Mouse (Mus musculus) kidney, adult 9 months (tissue): ENCODE results near the gene Ociad2.

Experiments used
- DNase-seq: peaks from one replicate; pipeline ENCODE4 v3.0.0; 2022

Gene Ociad2

DNA sequence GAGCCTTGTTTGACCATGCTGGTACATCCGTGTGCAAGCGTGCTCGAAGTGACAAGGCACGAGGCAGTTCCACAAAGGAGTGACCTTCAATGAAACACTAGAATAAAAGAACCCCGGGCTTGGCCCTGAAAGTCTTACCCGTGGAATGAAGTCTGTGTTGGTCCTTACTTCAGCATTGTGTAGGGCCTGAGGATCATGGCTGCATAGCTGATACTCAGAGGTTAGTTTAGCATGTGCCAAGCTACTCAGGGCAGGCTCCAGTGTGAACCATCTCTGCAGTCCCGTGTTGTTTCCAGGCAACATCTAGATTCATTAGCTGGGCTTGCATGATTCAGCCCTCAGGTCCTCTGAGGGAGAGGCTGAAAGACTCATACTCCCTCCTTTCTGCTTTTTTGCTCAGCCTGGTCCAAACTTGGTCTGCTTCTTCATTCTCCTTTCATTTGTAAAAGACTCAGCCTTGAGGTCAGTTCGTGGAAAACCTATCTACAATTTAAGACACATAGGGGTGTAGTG lies at the start of gene Ociad2:
Gene Ociad2, minus strand, starts transcription at position 306 of the 513 bp plus-strand sequence.
- no peak for DNase-seq

DNA sequence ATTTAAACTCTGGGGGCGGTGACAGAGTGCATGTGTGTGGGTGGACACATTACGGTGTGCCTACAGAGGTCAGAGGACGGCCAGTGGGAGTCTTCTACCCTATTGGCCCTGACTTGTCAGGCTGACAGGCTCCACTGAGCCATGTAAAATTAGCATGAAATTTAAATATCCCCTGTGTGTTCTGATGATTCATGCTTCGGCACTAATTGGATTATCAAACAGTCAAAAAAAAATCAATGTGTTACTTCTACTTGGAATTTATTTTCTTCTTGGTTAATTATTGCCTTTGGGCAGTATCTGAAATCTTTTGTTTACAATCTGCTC lies 42.8 kb upstream of the Ociad2 start:
- DNase-seq: peak; percentile 64

DNA sequence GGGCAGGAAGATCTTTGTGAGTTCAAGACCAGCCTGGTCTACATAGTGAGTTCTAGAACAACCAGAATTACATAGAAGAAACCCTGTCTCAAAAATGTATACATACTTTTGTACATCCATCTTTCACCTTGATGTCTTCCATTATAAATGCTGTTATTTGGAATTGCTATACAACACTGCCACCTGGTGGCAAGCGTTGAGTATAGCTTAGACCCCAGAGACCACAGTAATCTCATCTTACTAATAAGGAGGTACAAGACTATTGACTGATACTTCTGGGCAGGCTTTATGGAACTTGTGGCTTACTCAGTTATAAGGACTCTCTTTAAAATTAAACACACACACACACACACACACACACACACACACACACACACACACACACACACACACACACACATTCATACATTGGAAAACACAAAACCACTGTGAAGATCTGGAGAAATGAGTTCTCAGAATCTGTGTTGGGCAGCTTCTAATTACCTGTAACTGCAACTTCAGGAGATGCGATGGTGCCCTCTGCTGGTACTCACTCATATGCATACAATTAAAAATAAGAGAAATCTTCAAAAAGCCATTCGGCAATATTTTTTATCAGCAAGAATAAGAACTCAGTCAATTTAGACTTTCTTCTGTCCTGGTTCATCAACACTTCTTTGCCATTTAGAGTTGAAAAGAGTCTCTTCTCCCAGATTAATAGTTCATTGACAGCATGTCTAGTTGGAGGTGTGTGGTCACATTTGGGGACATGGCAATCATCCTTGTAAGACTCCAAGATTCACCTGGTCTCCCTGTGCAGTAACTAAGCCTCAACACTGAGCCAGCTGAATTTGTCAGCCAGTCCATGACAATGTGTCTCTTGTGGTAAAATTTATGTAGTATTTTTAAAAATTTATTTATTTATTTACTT lies 42.2 kb upstream of the Ociad2 start:
- peak; percentile 70 for DNase-seq

DNA sequence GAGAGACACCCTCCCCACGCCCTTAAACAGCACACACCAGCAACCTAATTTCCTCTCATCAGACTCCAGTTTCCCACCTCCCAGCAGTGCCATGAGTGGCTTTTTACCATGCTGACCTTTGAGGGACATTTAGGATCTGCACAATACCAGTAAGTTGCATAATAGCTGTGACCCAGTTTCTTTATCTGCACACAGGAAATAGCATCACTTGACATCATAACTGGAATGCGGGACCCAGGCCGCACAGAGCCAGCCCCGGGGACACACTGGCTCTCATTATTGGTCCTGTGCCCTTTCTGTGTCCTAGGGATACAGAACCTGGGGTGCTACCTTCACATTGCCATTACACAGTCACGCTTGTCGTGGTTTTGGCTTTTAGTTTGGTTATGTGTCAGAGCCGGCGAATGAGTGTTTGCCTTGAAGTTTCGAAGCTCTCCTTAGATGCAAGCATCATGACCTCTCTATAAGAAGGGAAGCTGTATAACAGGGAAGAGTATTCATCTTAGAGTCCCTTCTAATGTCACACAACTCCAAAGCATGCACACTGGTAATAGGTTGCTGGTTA lies 41.2 kb upstream of the Ociad2 start:
- DNase-seq: no peak

DNA sequence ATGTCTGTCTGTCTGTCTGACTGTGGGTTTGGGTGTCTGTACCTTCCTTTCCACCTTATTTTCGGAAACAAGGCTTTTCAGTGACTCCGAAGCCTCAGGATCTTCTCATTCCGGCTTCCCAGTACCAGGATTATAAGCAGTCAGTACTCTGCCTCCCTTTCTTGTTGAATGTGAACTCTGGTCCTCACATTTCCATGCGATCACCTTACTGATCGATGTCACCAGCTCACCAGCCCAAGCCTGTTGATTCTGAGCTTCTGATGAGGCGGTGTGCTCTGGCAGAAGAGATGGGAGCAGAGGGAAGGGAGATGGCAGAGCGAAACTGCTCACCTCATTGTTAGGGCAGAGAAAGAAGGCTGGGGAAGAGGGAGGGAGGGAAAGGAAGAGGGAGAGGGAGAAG lies 40.7 kb upstream of the Ociad2 start:
- no peak for DNase-seq

DNA sequence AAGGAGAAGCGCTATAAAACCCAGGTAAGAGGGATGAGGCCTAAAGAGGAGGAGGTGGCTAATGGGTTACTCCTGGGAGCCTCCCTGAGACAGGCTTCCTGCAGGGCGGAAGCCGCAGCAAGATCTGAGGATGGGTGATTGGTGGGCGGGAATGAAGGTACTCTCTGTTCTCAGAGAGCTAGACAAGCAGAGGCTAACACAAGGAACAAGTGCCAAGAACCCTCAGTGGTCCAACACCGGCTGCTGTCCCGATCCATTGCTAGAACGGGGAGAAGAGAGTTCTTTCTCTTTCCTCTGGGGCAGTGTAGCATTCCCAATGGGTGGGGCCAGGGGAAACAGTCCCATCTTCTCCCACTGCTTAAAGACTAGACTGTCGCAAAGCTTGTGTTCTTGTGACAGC lies 40.0 kb upstream of the Ociad2 start:
- no peak for DNase-seq

DNA sequence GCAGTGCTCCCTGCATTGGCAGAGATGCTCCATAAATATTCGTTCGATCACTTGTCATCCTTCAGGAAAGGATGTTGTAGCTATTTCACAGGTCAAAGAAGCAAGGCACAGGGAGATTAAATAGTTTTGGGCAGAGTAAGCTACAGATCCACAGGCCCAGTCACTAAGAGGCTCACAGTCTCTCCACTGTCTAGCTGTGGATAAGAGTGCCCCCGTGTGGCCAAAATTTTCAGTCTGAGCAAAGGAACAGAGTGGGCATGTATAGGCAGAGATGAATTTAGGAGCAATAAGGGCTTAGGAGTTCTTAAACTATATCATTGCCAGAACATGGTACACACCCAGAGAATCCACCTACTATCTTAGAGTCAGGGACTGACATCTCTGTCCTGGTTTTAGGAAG lies 39.1 kb upstream of the Ociad2 start:
- peak; percentile 79 for DNase-seq

DNA sequence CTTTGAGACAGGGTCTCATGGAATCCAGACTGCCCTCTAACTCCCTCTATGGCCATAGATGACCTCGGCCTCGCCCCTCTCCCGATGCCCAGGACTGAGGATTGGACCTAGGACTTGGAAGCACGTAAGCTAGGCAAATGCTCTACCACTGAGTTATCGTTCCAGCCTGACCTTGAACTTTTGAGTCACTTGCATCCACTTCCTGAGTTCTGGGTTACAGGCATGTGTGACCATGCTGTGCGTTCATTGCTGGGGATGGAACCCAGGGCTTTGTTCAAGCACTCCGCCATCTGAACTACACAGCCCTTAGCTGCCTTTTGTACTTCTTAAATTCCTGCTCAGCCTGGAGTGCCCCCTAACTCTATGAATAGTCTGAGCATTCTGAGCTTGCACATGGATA lies 35.7 kb upstream of the Ociad2 start:
- no peak for DNase-seq

DNA sequence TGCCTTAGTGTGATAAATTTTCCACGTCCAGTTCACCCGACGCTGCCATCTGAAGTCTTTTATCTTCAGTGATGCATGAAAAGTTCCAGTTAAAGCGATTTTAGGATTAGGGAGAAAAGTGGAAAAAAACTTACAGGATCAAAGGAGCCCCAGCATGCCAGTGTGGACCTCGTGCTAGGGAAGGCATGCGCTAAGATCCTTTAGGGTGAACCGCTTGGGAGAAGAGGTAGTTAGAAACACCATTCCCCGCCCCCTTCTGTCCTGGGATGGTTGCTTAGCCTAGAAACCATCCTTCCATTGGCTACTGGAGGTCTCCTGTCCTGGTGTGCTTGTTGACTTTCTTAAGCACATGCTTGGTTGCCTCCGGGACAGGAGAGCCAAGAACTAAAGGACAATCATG lies 35.2 kb upstream of the Ociad2 start:
- no peak for DNase-seq

DNA sequence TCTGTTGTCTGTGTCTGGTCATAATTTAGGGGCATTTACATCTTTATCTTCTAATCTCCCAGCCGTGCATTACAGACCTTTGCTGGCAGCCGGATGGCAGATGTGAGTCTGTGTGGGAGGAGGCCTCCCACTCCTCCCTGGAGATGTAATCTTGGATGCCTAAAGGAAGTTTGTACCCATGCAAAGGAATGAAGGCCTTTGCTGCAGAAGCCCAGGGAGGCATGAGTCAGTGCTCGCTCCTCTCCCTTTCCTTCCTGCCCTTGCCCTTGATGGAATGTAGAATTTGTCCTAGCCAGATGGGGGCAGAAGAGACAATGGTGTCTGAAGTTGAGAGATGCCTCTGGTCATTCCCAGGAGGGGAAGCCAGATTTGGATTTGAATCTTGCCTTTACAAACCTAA lies 32.4 kb upstream of the Ociad2 start:
- DNase-seq: no peak

DNA sequence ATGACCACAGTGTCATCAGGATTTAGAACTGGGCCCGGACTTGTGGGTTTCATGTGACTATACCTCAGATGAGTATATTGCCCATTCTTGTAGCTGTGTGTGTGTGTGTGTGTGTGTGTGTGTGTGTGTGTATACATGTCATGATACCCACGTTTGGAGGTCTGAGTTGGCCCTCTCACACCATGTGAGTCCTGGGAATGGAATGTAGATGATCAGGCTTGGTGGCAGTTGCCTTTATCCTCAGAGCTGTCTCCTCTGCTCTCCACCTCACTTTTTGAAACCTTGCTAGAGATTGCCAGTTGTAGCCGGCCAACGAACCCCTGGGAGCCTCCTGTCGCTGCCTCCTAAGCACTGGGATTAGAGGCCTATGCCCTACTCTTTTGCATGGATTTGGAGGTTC lies 31.8 kb upstream of the Ociad2 start:
- no peak for DNase-seq

DNA sequence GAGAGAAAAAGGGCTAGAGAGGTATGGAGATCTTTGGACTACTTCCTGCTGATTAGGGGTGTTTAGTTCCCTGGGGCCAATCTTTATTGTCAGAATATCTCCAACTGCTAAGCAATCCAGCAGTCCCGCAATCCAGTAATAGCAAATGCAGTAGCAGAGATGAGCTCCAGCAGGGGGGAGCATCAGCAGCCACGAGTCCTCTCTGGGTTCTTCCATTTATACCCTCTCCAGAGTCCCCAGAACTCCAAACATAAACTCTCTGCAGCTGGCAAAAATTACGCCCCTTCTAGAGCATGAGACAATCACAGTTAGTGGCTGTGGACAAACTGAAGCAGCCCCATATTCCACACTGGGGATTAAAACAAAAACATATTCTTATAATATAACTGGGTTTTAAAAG lies 28.9 kb upstream of the Ociad2 start:
- DNase-seq: no peak

DNA sequence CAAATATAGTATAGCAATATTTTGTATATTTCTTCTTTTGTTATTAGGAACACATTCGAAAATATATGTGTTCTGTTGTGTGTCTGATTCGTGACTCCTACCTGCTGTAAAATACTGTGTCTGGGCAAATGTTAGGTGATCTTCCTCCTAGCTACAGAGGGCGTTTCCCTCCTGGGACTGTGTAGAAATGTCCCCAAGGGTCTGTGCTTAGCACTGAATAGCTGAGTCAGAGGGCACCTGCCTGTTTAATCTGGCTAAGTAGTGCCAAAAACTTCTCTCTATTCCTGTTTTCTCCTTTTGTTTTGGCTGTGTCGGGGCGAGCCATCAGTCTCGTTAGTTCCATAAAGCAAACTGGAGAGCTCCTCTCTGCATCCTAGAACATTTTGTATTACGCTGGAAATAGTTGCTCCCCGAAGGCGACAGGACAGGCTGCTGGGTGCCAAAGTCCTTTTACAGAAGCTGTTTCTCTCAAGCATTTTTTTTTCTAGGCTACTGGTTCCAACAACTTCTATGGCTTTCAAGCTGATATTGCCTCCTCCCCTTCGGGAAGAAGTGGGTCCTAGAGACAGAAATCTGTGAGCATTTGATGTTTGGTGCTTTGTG lies 28.1 kb upstream of the Ociad2 start:
- DNase-seq: no peak

DNA sequence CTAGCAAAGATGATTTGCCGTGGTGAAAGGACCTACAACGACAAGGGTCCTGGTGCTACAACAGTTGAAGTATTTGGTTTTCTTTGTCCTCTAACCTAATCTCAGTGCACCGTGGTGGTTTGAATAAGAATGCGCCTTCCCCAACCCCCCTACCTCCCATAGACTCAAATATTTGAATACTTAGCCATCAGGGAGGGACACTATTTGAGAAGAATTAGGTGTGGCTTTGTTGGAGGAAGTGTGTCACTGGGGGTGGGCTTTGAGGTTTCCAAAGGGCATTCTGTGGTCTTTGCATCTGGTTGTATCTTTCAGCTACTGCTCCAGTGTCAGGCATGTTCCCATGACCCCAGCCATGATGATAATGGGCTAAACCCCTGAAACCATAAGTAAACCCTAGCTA lies 27.1 kb upstream of the Ociad2 start:
- no peak for DNase-seq

DNA sequence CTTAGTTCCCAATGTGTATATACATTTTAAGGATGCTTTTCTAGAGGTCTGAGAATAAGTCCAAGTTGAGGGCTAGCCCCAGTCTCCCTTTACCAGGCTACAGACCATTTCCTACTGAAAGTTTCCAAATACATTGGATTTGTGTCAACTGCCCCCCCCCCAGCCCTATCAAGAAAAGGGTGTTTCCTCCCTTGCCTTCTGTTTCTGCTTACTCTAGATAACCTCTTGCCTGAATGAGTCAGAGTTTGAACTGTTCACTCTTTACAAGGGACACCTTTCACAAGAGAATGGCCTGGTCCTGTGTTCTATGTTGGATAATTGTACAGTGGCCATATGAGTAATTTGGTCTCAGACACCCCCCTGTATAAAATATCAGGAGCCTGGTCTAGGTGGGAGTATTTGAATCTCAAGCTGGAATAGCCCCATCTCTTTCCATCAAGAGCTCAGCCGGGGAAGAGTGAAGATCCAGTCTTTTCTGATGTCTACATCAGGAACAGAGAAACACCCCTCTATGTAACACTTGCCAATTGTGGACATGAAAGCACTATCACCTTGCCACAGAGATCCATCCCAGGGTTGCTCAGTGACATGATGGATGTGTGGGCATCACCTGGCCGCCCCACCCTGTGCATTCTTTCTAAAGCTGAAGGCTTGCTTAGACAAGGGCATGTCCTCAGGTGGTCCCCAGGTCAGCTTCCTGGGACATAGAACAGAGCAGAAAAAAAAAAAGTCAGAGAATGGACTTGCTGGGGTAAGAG lies 23.5 kb upstream of the Ociad2 start:
- no peak for DNase-seq

DNA sequence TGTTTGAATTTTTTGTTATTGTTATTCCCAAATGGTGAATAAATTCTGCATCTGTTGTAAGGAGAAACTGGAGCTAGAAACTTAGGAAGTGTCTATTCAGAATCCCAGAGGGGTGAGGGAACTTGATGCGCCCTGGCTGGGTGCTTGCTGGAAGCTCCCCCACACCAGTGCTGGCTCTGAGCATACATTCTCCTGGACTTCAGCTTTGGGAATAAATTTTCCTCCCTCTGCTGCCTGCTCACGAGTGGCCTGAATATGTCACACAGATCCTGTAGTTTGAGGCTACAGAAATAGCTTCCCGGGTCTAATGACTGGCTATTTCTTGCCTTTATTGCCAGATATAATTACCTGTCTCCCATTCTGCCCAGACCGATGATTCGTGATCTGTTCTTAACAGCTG lies 22.0 kb upstream of the Ociad2 start:
- no peak for DNase-seq

DNA sequence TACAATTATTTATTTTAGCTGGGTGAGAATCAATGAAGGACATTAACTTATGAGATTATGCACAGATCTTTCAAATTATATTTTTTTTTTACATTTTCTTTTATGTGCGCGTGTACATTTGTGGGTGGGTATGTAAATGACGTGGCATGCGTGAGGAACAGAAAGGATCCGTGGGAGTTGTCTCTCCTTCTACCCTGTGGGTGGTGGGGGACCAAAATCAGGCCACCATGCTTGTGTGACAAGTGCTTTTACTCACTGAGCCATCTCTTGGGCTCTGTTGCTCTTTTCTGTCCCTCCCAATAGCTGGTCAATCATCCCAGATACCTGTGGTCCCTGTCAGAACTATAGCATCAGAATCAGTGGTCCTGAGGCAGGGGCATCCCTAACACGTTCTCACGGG lies 21.5 kb upstream of the Ociad2 start:
- DNase-seq: no peak

DNA sequence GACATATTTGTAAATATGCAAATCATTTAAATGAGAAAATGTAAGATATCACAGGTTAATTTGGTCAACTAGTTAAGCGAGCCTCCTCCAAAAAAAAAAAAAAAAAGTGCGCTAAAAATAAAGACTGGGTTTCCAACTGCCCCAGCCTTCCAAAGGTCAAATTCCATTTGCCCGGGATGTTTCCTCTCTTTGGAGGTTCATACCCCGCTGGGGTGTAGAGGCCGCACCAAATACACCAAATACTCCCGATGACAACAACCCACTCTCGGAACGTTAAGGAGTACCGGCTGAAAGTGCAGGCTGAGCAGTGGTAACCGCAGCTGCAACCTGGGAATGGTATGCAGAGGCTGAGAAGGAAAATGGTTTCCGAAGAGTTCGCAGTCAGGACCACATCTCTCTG lies 19.4 kb upstream of the Ociad2 start:
- DNase-seq: no peak

DNA sequence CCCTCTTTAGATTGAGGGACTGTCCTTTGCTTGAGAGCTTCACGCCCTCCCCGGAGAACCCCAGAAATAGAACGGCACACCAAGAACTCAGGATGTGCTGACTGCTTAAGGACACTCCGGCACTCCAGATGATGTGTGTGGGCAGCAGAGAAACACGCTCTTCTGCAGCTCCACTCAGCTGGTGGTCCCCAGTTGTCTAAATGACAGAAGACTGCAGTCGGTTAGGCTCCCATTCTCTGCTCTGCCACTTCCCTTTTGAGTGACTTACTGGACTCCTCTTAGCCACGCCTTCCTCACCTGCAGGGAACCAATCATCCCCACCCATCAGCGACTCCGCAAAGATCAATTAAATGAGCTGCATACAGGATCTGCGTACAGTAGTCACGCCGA lies 18.9 kb upstream of the Ociad2 start:
- DNase-seq: no peak

DNA sequence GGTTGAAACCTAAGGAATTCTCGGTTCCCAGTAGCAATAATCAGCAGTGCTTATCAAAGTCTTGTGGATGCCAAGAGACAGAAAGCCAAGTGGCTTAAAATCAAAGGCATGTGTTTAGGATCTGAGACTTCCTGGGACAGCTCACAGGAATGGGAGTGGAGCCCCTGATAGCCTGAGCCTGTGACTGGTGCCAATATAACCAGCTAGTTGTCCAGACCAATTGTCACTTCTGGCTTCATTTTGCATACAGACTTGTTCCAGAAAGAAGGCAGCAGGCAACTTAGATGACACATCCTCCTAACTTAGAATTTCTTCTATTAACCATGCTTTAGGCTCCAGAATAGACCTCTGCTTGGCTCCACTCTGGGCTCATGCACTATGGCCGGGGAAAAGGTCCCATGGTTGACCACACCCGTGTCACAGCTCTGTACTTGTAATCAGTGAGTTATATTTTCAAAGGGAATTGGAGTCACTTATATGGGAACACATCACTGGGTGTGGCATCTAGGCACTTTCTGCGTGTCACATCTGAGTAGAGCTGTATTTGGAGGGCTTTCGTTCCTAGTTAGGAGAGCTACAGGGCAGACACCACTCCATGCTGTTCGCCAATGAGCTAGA lies 18.4 kb upstream of the Ociad2 start:
- DNase-seq: no peak

DNA sequence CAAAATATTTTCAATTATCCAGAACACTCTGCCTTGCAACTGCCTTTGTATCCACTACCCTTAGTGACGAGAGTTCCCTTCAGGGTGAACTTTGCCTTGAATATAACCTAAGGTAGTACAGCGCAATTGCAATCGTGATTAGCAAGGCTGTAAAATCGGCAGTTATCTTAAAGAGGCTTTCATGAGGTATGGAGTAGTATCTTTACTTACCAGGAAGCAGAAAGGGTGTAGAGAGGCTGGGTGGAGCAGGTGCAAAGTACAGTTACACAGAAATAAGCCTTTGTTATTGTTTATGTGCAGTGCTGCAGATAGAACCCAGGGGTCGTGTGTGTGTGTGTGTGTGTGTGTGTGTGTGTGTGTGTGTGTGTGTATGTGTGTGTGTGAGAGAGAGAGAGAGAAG lies 14.6 kb upstream of the Ociad2 start:
- DNase-seq: no peak

DNA sequence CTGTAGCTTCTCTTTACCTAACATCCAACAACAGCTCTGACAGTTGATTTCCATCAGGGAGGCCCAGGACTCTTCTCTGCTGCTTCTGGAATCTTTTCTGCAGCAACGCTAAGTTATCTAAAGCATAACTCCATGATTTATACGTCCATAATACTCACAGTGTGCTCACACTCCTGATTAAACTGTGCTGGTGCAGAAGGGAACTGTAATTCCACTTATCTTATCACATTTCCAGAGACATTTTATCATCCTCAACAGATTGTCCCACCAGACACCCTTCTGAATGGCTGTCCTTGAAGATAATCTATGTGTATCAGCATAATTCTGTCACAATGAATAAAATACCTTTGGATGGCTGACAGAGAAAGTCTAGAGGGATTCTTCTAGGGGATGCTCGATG lies 13.2 kb upstream of the Ociad2 start:
- no peak for DNase-seq

DNA sequence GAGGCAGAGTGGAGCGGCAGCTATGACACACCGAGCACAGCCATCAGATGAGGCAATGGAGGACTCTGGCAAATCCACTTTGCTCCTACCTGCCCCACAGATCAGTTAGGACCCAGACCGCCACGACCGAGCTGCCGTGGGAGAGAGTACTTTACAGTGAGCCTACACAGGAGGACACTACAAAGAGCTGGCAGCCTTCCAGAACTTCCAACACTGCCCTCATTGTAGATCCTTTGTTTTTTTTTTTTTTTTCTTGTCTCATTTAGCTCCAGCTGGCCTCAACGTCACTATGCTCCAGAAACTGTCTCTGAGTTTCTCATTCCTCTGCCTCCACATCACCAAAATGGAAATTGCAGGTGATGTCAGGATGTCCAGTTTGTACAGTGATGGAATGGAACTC lies 12.7 kb upstream of the Ociad2 start:
- no peak for DNase-seq
